Mouse (Mus musculus) CD8-positive naive resting alpha-beta T cell, adult 2 months (primary cell): ENCODE data around the gene Tpx2.

Experiments used
- DNase-seq, 2 experiments: peaks; one replicate each; pipeline ENCODE4 v3.0.0; 2022; ENCODE audit warnings: low read depth in 2 of 2, low spot score in 2 of 2

Tpx2 gene

GRCm38 (mm10) chr2:152819926-152820325 lies 27.8 kb upstream of the Tpx2 start:
- no peak for DNase-seq

GRCm38 (mm10) chr2:152820369-152820768 lies 27.4 kb upstream of the Tpx2 start:
- DNase-seq: no peak

GRCm38 (mm10) chr2:152821023-152821422 lies 26.7 kb upstream of the Tpx2 start:
- DNase-seq: no peak

GRCm38 (mm10) chr2:152821566-152821965 lies 26.2 kb upstream of the Tpx2 start:
- DNase-seq: no peak

GRCm38 (mm10) chr2:152823770-152824169 lies 24.0 kb upstream of the Tpx2 start:
- DNase-seq: no peak

GRCm38 (mm10) chr2:152824438-152825167 lies 23.2 kb upstream of the Tpx2 start:
- no peak for DNase-seq

- no peak for DNase-seq
These were observed 22.5 kb upstream of the Tpx2 start for GRCm38 (mm10) chr2:152825168-152825697.

- peak; percentile 18 to 29 for DNase-seq
These were observed 22.1 kb upstream of the Tpx2 start for GRCm38 (mm10) chr2:152825713-152826112.

GRCm38 (mm10) chr2:152826481-152826880 lies 21.3 kb upstream of the Tpx2 start:
- no peak for DNase-seq

- no peak for DNase-seq
These were observed 20.3 kb upstream of the Tpx2 start for GRCm38 (mm10) chr2:152827321-152828010.

- DNase-seq: no peak
These were observed 19.8 kb upstream of the Tpx2 start for GRCm38 (mm10) chr2:152828011-152828370.

GRCm38 (mm10) chr2:152828532-152828931 lies 19.2 kb upstream of the Tpx2 start:
- no peak for DNase-seq

- DNase-seq: no peak
These were observed 18.3 kb upstream of the Tpx2 start for GRCm38 (mm10) chr2:152829367-152829881.

- DNase-seq: peak; percentile 71 to 79
These were observed 17.5 kb upstream of the Tpx2 start for GRCm38 (mm10) chr2:152830021-152830921.

GRCm38 (mm10) chr2:152831019-152831878 lies 16.5 kb upstream of the Tpx2 start, which contains the start of gene Bcl2l1:
Bcl2l1 (minus strand) TSS chr2:152831728.
- DNase-seq: peak; percentile 97 to 98

GRCm38 (mm10) chr2:152839256-152839655 lies 8.5 kb upstream of the Tpx2 start:
- no peak for DNase-seq

- DNase-seq: no peak
These were observed 5.0 kb upstream of the Tpx2 start for GRCm38 (mm10) chr2:152842741-152843140.

GRCm38 (mm10) chr2:152847057-152847814 lies 528 bp upstream of the Tpx2 start:
- no peak for DNase-seq

GRCm38 (mm10) chr2:152848466-152848865 lies 702 bp downstream of the Tpx2 start:
- no peak for DNase-seq
